Mouse (Mus musculus) heart, adult 9 months (tissue): ENCODE measurements at regions not wholly inside any gene's neighbourhood (a gene's known extent, or its start where the extent isn't known, plus 50 kb on each side); places are given as distances from the start of the nearest gene placed in this dataset.

Source experiments
- DNase-seq, 2 experiments: peaks; one replicate each; pipeline ENCODE4 v3.0.0; 2022; ENCODE audit warnings: low spot score in 2 of 2

DNA sequence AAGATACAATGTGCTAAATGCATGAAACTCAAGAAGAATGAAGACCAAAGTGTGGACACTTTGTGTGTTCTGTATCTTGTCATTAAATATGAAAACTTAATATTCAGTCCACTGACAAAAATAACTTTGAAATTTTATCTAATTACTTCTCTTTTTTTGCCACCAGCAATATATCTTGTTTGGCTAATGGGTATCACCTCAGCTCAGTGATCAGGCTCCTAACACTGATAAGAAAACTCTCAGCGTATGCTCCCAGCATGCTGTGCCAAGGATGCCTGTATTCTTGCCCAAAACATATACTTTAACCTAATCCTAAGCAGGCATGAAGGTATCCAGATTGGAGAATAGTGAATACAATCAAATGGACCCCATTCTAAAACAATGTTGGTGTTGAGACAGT lies 53.3 kb upstream of the Ptpn12 start:
- DNase-seq = no peak

DNA sequence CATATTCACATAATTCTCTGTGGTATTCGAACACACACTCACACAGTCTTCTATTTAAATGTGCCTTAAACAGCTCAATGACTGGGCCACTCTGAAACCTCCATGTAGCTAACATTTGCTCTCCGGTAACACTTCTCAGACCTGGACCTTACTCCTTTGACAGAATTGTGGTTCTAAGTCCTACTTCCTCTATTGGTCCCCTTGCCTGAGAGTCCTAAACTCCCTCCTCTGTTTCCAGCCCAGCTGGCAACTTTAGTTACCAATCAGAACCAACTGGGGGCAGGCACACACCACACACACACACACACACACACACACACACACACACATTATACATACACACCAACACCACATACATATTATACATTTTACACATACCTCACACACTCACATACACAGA lies 57.7 kb upstream of the Ptpn12 start:
- no peak for DNase-seq

DNA sequence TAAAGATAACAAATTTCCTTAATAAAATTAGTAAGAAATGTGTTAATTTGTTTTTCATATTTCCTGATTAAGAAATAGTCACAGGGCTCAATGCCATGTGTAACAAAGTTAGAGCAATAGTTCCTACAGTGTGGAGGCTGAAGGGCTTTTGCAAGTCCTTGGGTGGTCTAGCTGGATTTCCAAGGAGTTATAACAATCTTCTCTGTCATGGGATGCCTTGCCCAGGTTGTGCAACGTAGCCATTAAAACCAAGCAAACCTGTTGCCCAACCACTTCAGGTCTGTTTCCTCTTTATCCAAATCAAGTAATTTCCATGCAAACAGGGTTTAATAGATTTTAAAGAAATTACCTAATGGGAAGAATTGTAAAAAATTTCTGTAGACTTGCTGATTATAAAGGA lies 59.8 kb upstream of the Ptpn12 start:
- DNase-seq = no peak

DNA sequence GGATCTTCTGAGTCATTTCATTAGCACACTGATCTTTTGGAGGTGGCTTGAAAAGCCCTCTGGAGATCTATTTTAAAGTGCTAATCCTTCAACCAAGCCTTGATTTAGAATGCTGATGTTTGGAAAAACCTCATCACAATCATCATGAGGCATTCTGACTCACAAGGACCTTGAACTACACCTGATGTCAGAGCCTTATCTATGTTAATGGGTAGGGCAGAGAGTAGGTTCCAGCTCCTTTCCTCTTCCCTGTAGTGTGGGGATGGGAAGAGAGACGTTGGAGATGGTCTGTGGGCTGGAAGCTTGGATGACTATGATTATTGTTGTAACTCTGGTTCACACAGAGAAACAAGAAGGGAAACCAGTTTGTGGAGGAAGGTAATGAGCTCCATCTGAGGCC lies 63.0 kb upstream of the Gsap start:
- DNase-seq = no peak

DNA sequence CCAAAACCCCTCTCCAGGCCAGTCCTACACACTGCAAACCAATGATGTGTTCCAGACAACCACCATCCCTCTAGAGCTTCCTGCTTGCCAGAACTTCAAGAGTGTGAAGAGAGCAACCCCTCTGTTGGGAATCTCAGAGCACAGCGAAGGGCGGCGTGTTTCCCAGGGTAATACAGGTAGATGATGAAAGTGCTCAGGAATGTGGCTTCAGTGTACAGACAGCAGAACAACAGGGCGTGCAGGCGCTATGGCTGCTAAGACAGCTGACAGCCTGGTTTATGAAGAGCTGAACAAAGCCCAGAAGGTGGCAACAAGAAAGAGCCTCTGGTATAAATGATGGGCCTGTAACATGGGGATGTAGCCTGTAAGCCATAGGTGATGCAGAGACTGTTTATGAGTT lies 61.0 kb upstream of the Gsap start:
- no peak for DNase-seq

DNA sequence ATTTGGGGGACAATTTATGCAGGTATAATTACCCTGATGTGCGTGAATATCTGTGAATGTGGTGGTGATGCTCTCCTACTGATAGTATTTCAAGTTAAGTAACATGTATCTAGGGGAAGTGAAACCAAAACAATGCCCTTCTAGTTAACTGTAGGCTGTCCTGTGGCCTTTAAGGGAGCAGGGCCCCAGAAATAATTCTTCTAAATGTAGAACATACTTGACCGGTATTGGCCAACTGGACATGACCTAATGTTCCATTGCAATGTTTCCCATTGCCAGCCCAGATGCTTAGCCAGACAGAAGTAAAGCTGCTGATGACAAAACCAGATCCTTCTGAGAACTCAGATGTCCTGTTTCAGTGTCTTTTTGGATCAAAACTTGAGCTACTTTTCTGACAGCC lies 54.9 kb upstream of the Gsap start:
- peak; percentile 48 to 67 for DNase-seq

DNA sequence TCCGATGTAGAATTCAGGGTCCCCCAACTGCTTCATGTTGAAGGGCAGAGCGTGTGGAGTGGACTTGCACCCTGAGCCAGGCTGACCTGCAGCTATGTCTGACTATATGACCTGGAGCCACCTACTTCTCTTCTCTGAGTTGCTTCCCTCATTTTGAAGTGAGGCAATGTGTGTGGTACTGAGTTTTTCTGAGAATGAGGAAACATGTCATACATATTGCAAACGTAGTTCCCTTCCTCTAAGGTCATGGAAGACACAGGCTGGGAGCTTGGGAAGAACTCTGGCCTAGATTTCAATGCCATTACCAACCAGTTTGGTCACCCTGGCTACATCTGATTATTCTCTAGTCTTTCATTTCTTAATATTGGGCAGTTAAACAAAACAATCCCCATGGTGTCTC lies 54.1 kb upstream of the Gsap start:
- peak in 1 of 2 experiments; percentile 20 for DNase-seq

DNA sequence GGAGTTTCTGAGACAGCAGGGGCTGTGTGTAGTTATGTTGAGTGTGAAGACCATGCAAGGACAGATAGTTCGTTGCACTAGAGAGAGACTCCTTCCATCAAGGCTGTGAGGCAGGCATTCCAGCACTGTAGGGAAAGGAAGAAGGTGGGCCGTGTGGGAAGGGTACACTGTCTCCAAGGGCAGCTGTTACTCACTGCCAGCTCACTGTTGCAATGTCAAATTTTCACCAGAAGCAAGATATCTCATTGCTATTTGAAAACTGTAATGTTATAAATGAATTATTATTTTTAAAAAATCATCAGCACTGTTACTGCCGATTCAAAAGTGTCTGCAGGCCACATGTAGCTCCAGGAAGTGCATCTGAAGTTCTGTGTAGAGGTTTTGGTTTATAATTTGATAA lies 50.6 kb upstream of the Gsap start:
- no peak for DNase-seq

DNA sequence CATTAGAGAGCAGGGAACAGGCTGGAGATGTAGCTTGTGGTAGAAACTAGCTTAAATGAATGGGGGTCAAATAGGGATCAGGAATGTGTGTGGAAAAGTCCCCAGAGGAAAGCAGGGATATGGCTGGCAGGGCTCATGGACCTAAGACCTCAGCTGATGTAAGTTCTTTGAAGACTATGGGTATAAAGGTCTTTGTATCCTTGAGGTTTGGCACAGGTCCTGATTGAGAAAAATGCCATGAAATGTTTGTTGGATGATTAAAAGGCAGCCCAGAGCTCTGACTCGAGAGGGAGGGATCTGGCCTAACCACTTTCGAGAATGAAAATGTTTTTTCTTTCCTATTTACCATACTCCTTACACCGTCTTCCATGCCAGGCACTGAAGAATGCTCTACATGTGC lies 50.0 kb upstream of the Gsap start:
- no peak for DNase-seq
